Mouse (Mus musculus) erythroblast, adult 5-6 weeks (primary cell): ENCODE measurements around the gene Abt1. TPM values are rescaled to one million over a fixed set of nuclear protein-coding genes. Genes with fewer than 3 reads are reported as not detected.

Experiments
- ATAC-seq: replicated peaks from 2 replicates; pipeline ENCODE4 v1.8.0; 2016; ENCODE audit warnings: moderate number of reproducible peaks, mild to moderate bottlenecking, moderate TSS enrichment, inconsistent platforms; ENCODE audit not compliant: poor library complexity, low FRiP score, severe bottlenecking
- total RNA-seq, 2 experiments: library from RNA; stranded (forward) in 1 of 2; stranded (reverse) in 1 of 2; fragments of 150-400 nt in 1 of 2; fragments of 200-764, 138-1000 nt in 1 of 2; gene quantifications; 2 replicates each; pipeline versions ENCODE4 v1.2.3 to v1.2.4; 2015 to 2017; ENCODE audit warnings: low replicate concordance in 2 of 2

Gene Abt1
- total RNA-seq (2015; ENCODE audit: low replicate concordance): 1.7 and 1.9 TPM in 2 replicates
- total RNA-seq (2017; ENCODE audit: low replicate concordance): 1.4 and 1.7 TPM in 2 replicates

GRCm38 (mm10) chr13:23423286-23424051 is at the start of gene Abt1:
Abt1 (minus strand) TSS chr13:23423866.
- peak; percentile 79 for ATAC-seq

GRCm38 (mm10) chr13:23466911-23467310 is 43.2 kb upstream of the Abt1 start:
- ATAC-seq: 0 out of 2 replicates have a peak, but pooled peaks have one; percentile 42

GRCm38 (mm10) chr13:23466306-23466705 is 42.6 kb upstream of the Abt1 start:
- ATAC-seq: no peak

GRCm38 (mm10) chr13:23465600-23466109 is 42.0 kb upstream of the Abt1 start, which contains the start of gene Btn1a1:
Btn1a1 (minus strand) TSS chr13:23465901.
- ATAC-seq: no peak

GRCm38 (mm10) chr13:23464841-23465366 is 41.2 kb upstream of the Abt1 start:
- 0 out of 2 replicates have a peak, but pooled peaks have one; percentile 36 for ATAC-seq

GRCm38 (mm10) chr13:23464224-23464637 is 40.6 kb upstream of the Abt1 start:
- peak; percentile 75 for ATAC-seq

GRCm38 (mm10) chr13:23463381-23464223 is 39.9 kb upstream of the Abt1 start:
- peak; percentile 17; the same call in 1 of the 2 replicates for ATAC-seq

- no peak for ATAC-seq
Measured at GRCm38 (mm10) chr13:23462669-23463068, 39.0 kb upstream of the Abt1 start.

GRCm38 (mm10) chr13:23462063-23462462 is 38.4 kb upstream of the Abt1 start:
- no peak for ATAC-seq

- ATAC-seq: peak; percentile 79
Measured at GRCm38 (mm10) chr13:23459264-23459846, 35.7 kb upstream of the Abt1 start.

GRCm38 (mm10) chr13:23453926-23454325 is 30.3 kb upstream of the Abt1 start:
- ATAC-seq: no peak

- ATAC-seq: peak; percentile 79
Measured at GRCm38 (mm10) chr13:23453362-23453862, 29.7 kb upstream of the Abt1 start.

- ATAC-seq: peak; percentile 26
Measured at GRCm38 (mm10) chr13:23450398-23450797, 26.7 kb upstream of the Abt1 start.

GRCm38 (mm10) chr13:23449235-23450095 is 25.8 kb upstream of the Abt1 start:
- no peak for ATAC-seq

- no peak for ATAC-seq
Measured at GRCm38 (mm10) chr13:23448758-23449157, 25.1 kb upstream of the Abt1 start.

- ATAC-seq: peak; percentile 56
Measured at GRCm38 (mm10) chr13:23446498-23446952, 22.9 kb upstream of the Abt1 start.

- ATAC-seq: peak; percentile 81
Measured at GRCm38 (mm10) chr13:23445561-23446320, 22.1 kb upstream of the Abt1 start.

- no peak for ATAC-seq
Measured at GRCm38 (mm10) chr13:23445156-23445555, 21.5 kb upstream of the Abt1 start.
